Mouse (Mus musculus) colon, adult 2 months (tissue): Measurements from ENCODE around the gene Tspan6. TPM values are rescaled to one million over a fixed set of nuclear protein-coding genes. Genes with fewer than 3 reads are reported as not detected.

Experiments
- polyA plus RNA-seq: library from polyadenylated mRNA; depleted of rRNA; stranded (reverse); fragments of >200 nt; gene quantifications from 2 replicates; pipeline ENCODE4 v1.2.3, GENCODE M21; 2012; rRNA removed

Gene Tspan6
- 2.2 and 2.8 TPM in 2 replicates for polyA plus RNA-seq

GRCm38 (mm10) chrX:133898014-133898542 lies at the start of gene Tspan6:
Tspan6 (minus strand) TSS chrX:133898429.

GRCm38 (mm10) chrX:133908261-133908660 lies 10.0 kb upstream of the Tspan6 start, which contains the start of gene Srpx2:
Srpx2 (plus strand) TSS chrX:133908426.

GRCm38 (mm10) chrX:133850680-133851079 lies 47.5 kb downstream of the Tspan6 start, which contains the start of gene Tnmd:
Tnmd (plus strand) TSS chrX:133850980.

Other genes with a start within 250 kb of the Tspan6 start
- gene Pcdh19, start 209.4 kb downstream of the Tspan6 start, polyA plus RNA-seq: 0.42 and 0.45 TPM in 2 replicates
- gene Tnmd, start 47.4 kb downstream of the Tspan6 start, polyA plus RNA-seq: not detected in 2 replicates
- 10.2 and 10.7 TPM in 2 replicates for gene Srpx2, start 10.0 kb upstream of the Tspan6 start, polyA plus RNA-seq
- 1.4 and 2.1 TPM in 2 replicates for gene Sytl4, start 83.4 kb upstream of the Tspan6 start, polyA plus RNA-seq
- gene Cstf2, start 160.8 kb upstream of the Tspan6 start, polyA plus RNA-seq: 13.2 and 14.7 TPM in 2 replicates